Mouse (Mus musculus) CH12F3 (cell line): Measurements from ENCODE around the gene 1700067K01Rik.

Experiments
- in situ Hi-C: fragments of 300-500 bp; cut with MboI; formaldehyde crosslinking; loops from 2 replicates; pipeline ENCODE4 v1.14.3; 2020; ENCODE audit warnings: low sequenced_read_pairs

Gene 1700067K01Rik

GRCm38 (mm10) chr8:84046505-84046904 lies 45.2 kb downstream of the 1700067K01Rik start:
- in situ Hi-C loops: no loop called here

DNA sequence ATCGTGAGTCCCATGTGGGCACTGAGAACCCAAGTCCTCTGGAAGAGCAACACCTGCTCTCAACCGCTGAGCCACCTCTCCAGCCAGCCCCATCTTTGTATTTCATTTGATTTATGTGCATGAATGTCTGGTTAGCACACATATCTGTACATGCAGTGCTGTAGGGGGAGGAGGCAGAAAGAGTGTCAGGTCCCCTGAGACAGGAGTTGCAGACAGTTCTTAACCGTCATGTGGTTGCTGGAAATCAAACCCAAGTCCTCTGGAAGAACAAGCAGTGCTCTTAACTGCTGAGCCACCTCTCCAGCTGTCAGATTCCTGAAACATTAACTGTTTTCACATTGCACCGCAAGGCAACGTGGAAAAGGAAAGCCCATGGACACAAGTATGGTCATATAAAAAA lies 46.9 kb downstream of the 1700067K01Rik start:
- in situ Hi-C loops: no loop called here

GRCm38 (mm10) chr8:84052746-84053145 lies 51.4 kb downstream of the 1700067K01Rik start:
- in situ Hi-C loops: no loop called here

- in situ Hi-C loops: no loop called here
These were observed 51.9 kb downstream of the 1700067K01Rik start for GRCm38 (mm10) chr8:84053229-84053628.
